Mouse (Mus musculus) neutrophil, adult 65 days (primary cell): ENCODE results near the gene Rab43. TPM values are rescaled to one million over a fixed set of nuclear protein-coding genes. Genes with fewer than 3 reads are reported as not detected.

Source experiments
- total RNA-seq: library from RNA; stranded (reverse); gene quantifications from 2 replicates; pipeline ENCODE4 v1.2.4, GENCODE M21; 2023

The Rab43 gene
- 54.8 and 58.6 TPM in 2 replicates for total RNA-seq

GRCm38 (mm10) chr6:87811675-87812338, at the start of gene Rab43:
Rab43 (minus strand) TSS chr6:87812164.

GRCm38 (mm10) chr6:87850900-87851614, 39.1 kb upstream of the Rab43 start, which contains the start of gene Cnbp:
Cnbp (minus strand) TSS chr6:87851106.

GRCm38 (mm10) chr6:87838551-87839197, 26.7 kb upstream of the Rab43 start, which contains the start of gene Isy1:
Isy1 (minus strand) TSS chr6:87838798.

GRCm38 (mm10) chr6:87835695-87836094, 23.7 kb upstream of the Rab43 start, which contains the start of gene Gm45140:
Gm45140 (minus strand) TSS chr6:87835795.

GRCm38 (mm10) chr6:87777842-87778241, 34.1 kb downstream of the Rab43 start, which contains the start of gene Gp9:
Gp9 (plus strand) TSS chr6:87778072.

Other genes with a start within 250 kb of the Rab43 start
- gene Prokr1, start 221.4 kb downstream of the Rab43 start, total RNA-seq, result 0.16 TPM in 1 of 2 replicates, not detected in the other
- gene Aplf, start 140.0 kb downstream of the Rab43 start, total RNA-seq, result 2.0 and 2.2 TPM in 2 replicates
- not detected in 2 replicates for gene Efcc1, start 81.3 kb downstream of the Rab43 start, total RNA-seq
- gene Gp9, start 34.1 kb downstream of the Rab43 start, total RNA-seq, result 1.5 and 3.6 TPM in 2 replicates
- gene Gm45140, start 23.6 kb upstream of the Rab43 start, total RNA-seq, result 2.3 and 7.9 TPM in 2 replicates
- gene Isy1, start 26.6 kb upstream of the Rab43 start, total RNA-seq, result 31.2 and 34.1 TPM in 2 replicates
- 127 and 159 TPM in 2 replicates for gene Cnbp, start 38.9 kb upstream of the Rab43 start, total RNA-seq
- gene Copg1, start 75.7 kb upstream of the Rab43 start, total RNA-seq, result 61.7 and 74.7 TPM in 2 replicates
- 15.0 and 20.6 TPM in 2 replicates for gene Hmces, start 101.8 kb upstream of the Rab43 start, total RNA-seq
- gene H1fx, start 169.5 kb upstream of the Rab43 start, total RNA-seq, result 2.3 and 2.4 TPM in 2 replicates
- 435 and 603 TPM in 2 replicates for gene Rab7, start 233.1 kb upstream of the Rab43 start, total RNA-seq